Mouse (Mus musculus): ENCODE results near the gene Rnf111. TPM values are rescaled to one million over a fixed set of nuclear protein-coding genes. Genes with fewer than 3 reads are reported as not detected.
A peak's percentile ranks its signal among the peaks of the same experiment; 100 is the strongest.

The Rnf111 gene
- polyA plus RNA-seq, 1 experiment from 2014 or later = 36.9 TPM

GRCm38 (mm10) chr9:70506787-70507186 is 3.3 kb upstream of the Rnf111 start:
- Histone ChIP-seq H3K27me3 (ENCODE audit: control insufficient read depth, insufficient read depth, low read length) (no peaks in the 10 kb centered on the region), H3K4me1 (ENCODE audit: control insufficient read depth, insufficient read depth, low read length) (peaks cover 6% of the 10 kb centered on the region; the same call in 1 of the 2 replicates), H3K36me3 (ENCODE audit: control insufficient read depth, insufficient read depth, low read length) (no peaks in the 10 kb centered on the region), H3K27ac (ENCODE audit: low read depth, low read length) (no peak overlapping the region), H3K9ac (ENCODE audit: low read depth, low read length) (no peak overlapping the region), H3K9me3 (ENCODE audit: control insufficient read depth, low read length) (no peaks in the 10 kb centered on the region), H3K4me2 (replicated peaks; ENCODE audit: low read depth, low read length) (no peak overlapping the region), H3K4me3 (ENCODE audit: low read length) (no peak overlapping the region)
- 67% methylated on average over 8 of the region's 8 CpGs for WGBS
- no peak for ATAC-seq (ENCODE audit: low FRiP score, low TSS enrichment)

GRCm38 (mm10) chr9:70506186-70506585 is 2.7 kb upstream of the Rnf111 start:
- no peak overlapping the region for H3K4me2 ChIP-seq (replicated peaks; ENCODE audit: low read depth, low read length)
- 60% methylated on average over 2 of the region's 2 CpGs for WGBS
- no peak overlapping the region for H3K27ac ChIP-seq (ENCODE audit: low read depth, low read length)
- no peak overlapping the region for H3K9ac ChIP-seq (ENCODE audit: low read depth, low read length)
- no peaks in the 10 kb centered on the region for H3K36me3 ChIP-seq (ENCODE audit: control insufficient read depth, insufficient read depth, low read length)
- ATAC-seq (ENCODE audit: low FRiP score, low TSS enrichment) = no peak
- H3K27me3 ChIP-seq (ENCODE audit: control insufficient read depth, insufficient read depth, low read length) = no peaks in the 10 kb centered on the region
- peaks cover 7% of the 10 kb centered on the region; the same call in 1 of the 2 replicates for H3K4me1 ChIP-seq (ENCODE audit: control insufficient read depth, insufficient read depth, low read length)
- no peak overlapping the region for H3K4me3 ChIP-seq (ENCODE audit: low read length)
- no peaks in the 10 kb centered on the region for H3K9me3 ChIP-seq (ENCODE audit: control insufficient read depth, low read length)

GRCm38 (mm10) chr9:70503015-70503603 is 416 bp downstream of the Rnf111 start:
- peaks cover 6% of the 10 kb centered on the region; the same call in 1 of the 2 replicates for H3K36me3 ChIP-seq (ENCODE audit: control insufficient read depth, insufficient read depth, low read length)
- peak overlapping the region; percentile 93 for H3K4me3 ChIP-seq (ENCODE audit: low read length)
- under 1% methylated on average over 47 of the region's 70 CpGs for WGBS
- peak overlapping the region; percentile 58 for H3K4me2 ChIP-seq (replicated peaks; ENCODE audit: low read depth, low read length)
- H3K9me3 ChIP-seq (ENCODE audit: control insufficient read depth, low read length) = no peaks in the 10 kb centered on the region
- ATAC-seq (ENCODE audit: low FRiP score, low TSS enrichment) = peak; percentile 93
- H3K4me1 ChIP-seq (ENCODE audit: control insufficient read depth, insufficient read depth, low read length) = peaks cover 7% of the 10 kb centered on the region; the same call in 1 of the 2 replicates
- no peaks in the 10 kb centered on the region for H3K27me3 ChIP-seq (ENCODE audit: control insufficient read depth, insufficient read depth, low read length)
- H3K27ac ChIP-seq (ENCODE audit: low read depth, low read length) = peak overlapping the region; percentile 98
- H3K9ac ChIP-seq (ENCODE audit: low read depth, low read length) = peak overlapping the region; percentile 99

- Histone ChIP-seq H3K27me3 (ENCODE audit: control insufficient read depth, insufficient read depth, low read length) (no peaks in the 10 kb centered on the region), H3K9me3 (ENCODE audit: control insufficient read depth, low read length) (no peaks in the 10 kb centered on the region), H3K4me1 (ENCODE audit: control insufficient read depth, insufficient read depth, low read length) (peaks cover 7% of the 10 kb centered on the region; the same call in 1 of the 2 replicates), H3K4me3 (ENCODE audit: low read length) (peak overlapping the region; percentile 93), H3K27ac (ENCODE audit: low read depth, low read length) (peak overlapping the region; percentile 98; the same call in 1 of the 2 replicates), H3K36me3 (ENCODE audit: control insufficient read depth, insufficient read depth, low read length) (peaks cover 6% of the 10 kb centered on the region; the same call in 1 of the 2 replicates), H3K9ac (ENCODE audit: low read depth, low read length) (peak overlapping the region; percentile 99), H3K4me2 (replicated peaks; ENCODE audit: low read depth, low read length) (peak overlapping the region; percentile 58)
- WGBS = 37% methylated on average over 10 of the region's 10 CpGs
- no peak for ATAC-seq (ENCODE audit: low FRiP score, low TSS enrichment)
These were observed 1.1 kb downstream of the Rnf111 start for GRCm38 (mm10) chr9:70502284-70503014.

- Histone ChIP-seq H3K9ac (ENCODE audit: low read depth, low read length) (no peak overlapping the region), H3K36me3 (ENCODE audit: control insufficient read depth, insufficient read depth, low read length) (peaks cover 6% of the 10 kb centered on the region; the same call in 1 of the 2 replicates), H3K4me2 (replicated peaks; ENCODE audit: low read depth, low read length) (no peak overlapping the region), H3K27ac (ENCODE audit: low read depth, low read length) (no peak overlapping the region), H3K9me3 (ENCODE audit: control insufficient read depth, low read length) (no peaks in the 10 kb centered on the region), H3K4me1 (ENCODE audit: control insufficient read depth, insufficient read depth, low read length) (peaks cover 3% of the 10 kb centered on the region; the same call in 1 of the 2 replicates), H3K27me3 (ENCODE audit: control insufficient read depth, insufficient read depth, low read length) (no peaks in the 10 kb centered on the region), H3K4me3 (ENCODE audit: low read length) (no peak overlapping the region)
- ATAC-seq (ENCODE audit: low FRiP score, low TSS enrichment) = no peak
These were observed 6.5 kb downstream of the Rnf111 start for GRCm38 (mm10) chr9:70496990-70497389.

- WGBS = 91% methylated on average over 2 of the region's 2 CpGs
- no peaks in the 10 kb centered on the region for H3K4me1 ChIP-seq (ENCODE audit: control insufficient read depth, insufficient read depth, low read length)
- no peak overlapping the region for H3K27ac ChIP-seq (ENCODE audit: low read depth, low read length)
- no peak overlapping the region for H3K9ac ChIP-seq (ENCODE audit: low read depth, low read length)
- no peaks in the 10 kb centered on the region for H3K9me3 ChIP-seq (ENCODE audit: control insufficient read depth, low read length)
- H3K27me3 ChIP-seq (ENCODE audit: control insufficient read depth, insufficient read depth, low read length) = no peaks in the 10 kb centered on the region
- H3K4me2 ChIP-seq (replicated peaks; ENCODE audit: low read depth, low read length) = no peak overlapping the region
- H3K36me3 ChIP-seq (ENCODE audit: control insufficient read depth, insufficient read depth, low read length) = no peaks in the 10 kb centered on the region; the same call in 1 of the 2 replicates
- no peak for ATAC-seq (ENCODE audit: low FRiP score, low TSS enrichment)
- H3K4me3 ChIP-seq (ENCODE audit: low read length) = no peak overlapping the region
These were observed 10.5 kb downstream of the Rnf111 start for GRCm38 (mm10) chr9:70493038-70493437.

GRCm38 (mm10) chr9:70491176-70491575 is 12.3 kb downstream of the Rnf111 start:
- H3K4me2 ChIP-seq (replicated peaks; ENCODE audit: low read depth, low read length) = no peak overlapping the region
- H3K4me1 ChIP-seq (ENCODE audit: control insufficient read depth, insufficient read depth, low read length) = no peaks in the 10 kb centered on the region
- no peaks in the 10 kb centered on the region for H3K27me3 ChIP-seq (ENCODE audit: control insufficient read depth, insufficient read depth, low read length)
- no peak for ATAC-seq (ENCODE audit: low FRiP score, low TSS enrichment)
- 98% methylated on average over 1 of the region's 1 CpGs for WGBS
- H3K36me3 ChIP-seq (ENCODE audit: control insufficient read depth, insufficient read depth, low read length) = no peaks in the 10 kb centered on the region; the same call in 1 of the 2 replicates
- no peak overlapping the region for H3K9ac ChIP-seq (ENCODE audit: low read depth, low read length)
- no peak overlapping the region for H3K4me3 ChIP-seq (ENCODE audit: low read length)
- no peak overlapping the region for H3K27ac ChIP-seq (ENCODE audit: low read depth, low read length)
- no peaks in the 10 kb centered on the region for H3K9me3 ChIP-seq (ENCODE audit: control insufficient read depth, low read length)

GRCm38 (mm10) chr9:70487401-70487800 is 16.1 kb downstream of the Rnf111 start:
- no peak for ATAC-seq (ENCODE audit: low FRiP score, low TSS enrichment)
- H3K4me1 ChIP-seq (ENCODE audit: control insufficient read depth, insufficient read depth, low read length) = no peaks in the 10 kb centered on the region
- H3K27ac ChIP-seq (ENCODE audit: low read depth, low read length) = no peak overlapping the region
- H3K27me3 ChIP-seq (ENCODE audit: control insufficient read depth, insufficient read depth, low read length) = no peaks in the 10 kb centered on the region
- H3K36me3 ChIP-seq (ENCODE audit: control insufficient read depth, insufficient read depth, low read length) = peaks cover 4% of the 10 kb centered on the region; the same call in 1 of the 2 replicates
- no peak overlapping the region for H3K4me3 ChIP-seq (ENCODE audit: low read length)
- H3K9me3 ChIP-seq (ENCODE audit: control insufficient read depth, low read length) = no peaks in the 10 kb centered on the region
- H3K9ac ChIP-seq (ENCODE audit: low read depth, low read length) = no peak overlapping the region
- WGBS = 83% methylated on average over 2 of the region's 2 CpGs
- no peak overlapping the region for H3K4me2 ChIP-seq (replicated peaks; ENCODE audit: low read depth, low read length)

GRCm38 (mm10) chr9:70485840-70486239 is 17.7 kb downstream of the Rnf111 start:
- Histone ChIP-seq H3K27me3 (ENCODE audit: control insufficient read depth, insufficient read depth, low read length) (no peaks in the 10 kb centered on the region), H3K9ac (ENCODE audit: low read depth, low read length) (no peak overlapping the region), H3K4me2 (replicated peaks; ENCODE audit: low read depth, low read length) (no peak overlapping the region), H3K9me3 (ENCODE audit: control insufficient read depth, low read length) (no peaks in the 10 kb centered on the region), H3K4me1 (ENCODE audit: control insufficient read depth, insufficient read depth, low read length) (no peaks in the 10 kb centered on the region), H3K36me3 (ENCODE audit: control insufficient read depth, insufficient read depth, low read length) (peaks cover 4% of the 10 kb centered on the region; the same call in 1 of the 2 replicates), H3K27ac (ENCODE audit: low read depth, low read length) (no peak overlapping the region), H3K4me3 (ENCODE audit: low read length) (no peak overlapping the region)
- no peak for ATAC-seq (ENCODE audit: low FRiP score, low TSS enrichment)
- 76% methylated on average over 1 of the region's 1 CpGs for WGBS

Measured in kidney, embryonic 14.5 days (tissue).